Mouse (Mus musculus) cortical plate, adult 2 months (tissue): ENCODE results near the gene Ccm2. TPM values are rescaled to one million over a fixed set of nuclear protein-coding genes. Genes with fewer than 3 reads are reported as not detected.
A peak's percentile ranks its signal among the peaks of the same experiment; 100 is the strongest.

ENCODE experiments used
- H3K27ac ChIP-seq: fragments of 200-500 bp; 2 replicates; pipeline ENCODE4 v1.5.1; 2012; ENCODE audit warnings: low read length, control low read depth, inconsistent platforms; ENCODE audit not compliant: insufficient read depth
- H3K4me1 ChIP-seq: fragments of 200-500 bp; 2 replicates; pipeline ENCODE4 v1.6.1; 2011; ENCODE audit warnings: low read length; ENCODE audit not compliant: control insufficient read depth, insufficient read depth
- H3K4me3 ChIP-seq: fragments of 200-500 bp; 2 replicates; pipeline ENCODE4 v1.5.1; 2011; ENCODE audit warnings: mild to moderate bottlenecking, low read length, control low read depth; ENCODE audit not compliant: insufficient read depth
- CTCF ChIP-seq: fragments of 200-500 bp; IDR thresholded peaks from 2 replicates; pipeline ENCODE4 v1.5.1; 2011; ENCODE audit warnings: mild to moderate bottlenecking, control low read depth, low read length; ENCODE audit not compliant: insufficient read depth; ENCODE audit errors: extremely low read depth
- POLR2A ChIP-seq: fragments of 200-500 bp; IDR thresholded peaks from 2 replicates; pipeline ENCODE4 v1.6.1; 2011; ENCODE audit warnings: mild to moderate bottlenecking, low read length, control low read depth; ENCODE audit not compliant: insufficient read depth; ENCODE audit errors: extremely low read depth
- polyA plus RNA-seq: library from polyadenylated mRNA; depleted of rRNA; stranded (reverse); fragments of >200 nt; gene quantifications from 2 replicates; pipeline ENCODE4 v1.2.3, GENCODE M21; 2012

The Ccm2 gene
- polyA plus RNA-seq, 1 experiment = 106 TPM

DNA sequence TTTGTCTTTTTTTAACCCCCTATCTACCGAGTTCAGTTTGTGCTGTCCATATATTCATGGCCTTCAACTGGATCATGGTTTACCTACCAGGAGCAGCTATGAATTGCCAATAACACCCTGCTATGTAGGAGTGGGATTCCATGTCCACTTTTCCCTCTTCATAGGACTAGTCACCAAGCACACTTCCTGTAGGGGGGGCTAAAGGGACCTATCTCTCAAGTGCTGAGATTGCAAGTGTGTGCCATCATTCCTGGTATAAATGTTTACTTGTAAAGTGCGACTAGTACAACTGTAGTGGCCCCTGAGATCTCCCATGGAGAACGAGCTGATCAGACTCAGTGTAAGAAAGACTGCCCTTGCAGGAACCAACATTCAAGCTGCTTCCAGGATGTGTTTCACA lies 11.5 kb downstream of the Ccm2 start:
- TF ChIP-seq POLR2A (no peak), CTCF (no peak)
- no peak overlapping the region for H3K4me3 ChIP-seq
- H3K4me1 ChIP-seq = no peaks in the 10 kb centered on the region

DNA sequence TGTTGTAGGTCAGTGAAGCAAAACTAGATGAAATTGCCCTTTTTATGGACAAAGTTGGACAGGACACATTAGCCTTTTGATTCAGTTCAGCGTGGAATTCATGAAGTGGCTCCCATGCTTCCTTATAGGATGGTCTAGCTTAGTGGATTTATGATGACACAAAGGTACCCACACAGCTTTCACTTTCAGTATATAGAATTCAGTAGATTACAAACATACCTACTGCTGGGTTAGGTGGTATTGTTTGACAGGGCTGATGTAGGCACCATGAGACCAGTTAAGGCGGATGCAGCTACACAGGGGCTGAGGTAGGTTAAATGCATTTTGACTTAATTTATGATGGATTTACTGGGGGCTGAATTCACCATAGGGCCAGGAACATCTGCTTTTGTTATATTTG lies 13.3 kb downstream of the Ccm2 start:
- Histone ChIP-seq H3K4me1 (no peaks in the 10 kb centered on the region), H3K4me3 (no peak overlapping the region), H3K27ac (no peak overlapping the region)
- TF ChIP-seq POLR2A (no peak), CTCF (no peak)

More for the DNA sequence above, 11.5 kb downstream of the Ccm2 start:
- no peak overlapping the region for H3K27ac ChIP-seq

DNA sequence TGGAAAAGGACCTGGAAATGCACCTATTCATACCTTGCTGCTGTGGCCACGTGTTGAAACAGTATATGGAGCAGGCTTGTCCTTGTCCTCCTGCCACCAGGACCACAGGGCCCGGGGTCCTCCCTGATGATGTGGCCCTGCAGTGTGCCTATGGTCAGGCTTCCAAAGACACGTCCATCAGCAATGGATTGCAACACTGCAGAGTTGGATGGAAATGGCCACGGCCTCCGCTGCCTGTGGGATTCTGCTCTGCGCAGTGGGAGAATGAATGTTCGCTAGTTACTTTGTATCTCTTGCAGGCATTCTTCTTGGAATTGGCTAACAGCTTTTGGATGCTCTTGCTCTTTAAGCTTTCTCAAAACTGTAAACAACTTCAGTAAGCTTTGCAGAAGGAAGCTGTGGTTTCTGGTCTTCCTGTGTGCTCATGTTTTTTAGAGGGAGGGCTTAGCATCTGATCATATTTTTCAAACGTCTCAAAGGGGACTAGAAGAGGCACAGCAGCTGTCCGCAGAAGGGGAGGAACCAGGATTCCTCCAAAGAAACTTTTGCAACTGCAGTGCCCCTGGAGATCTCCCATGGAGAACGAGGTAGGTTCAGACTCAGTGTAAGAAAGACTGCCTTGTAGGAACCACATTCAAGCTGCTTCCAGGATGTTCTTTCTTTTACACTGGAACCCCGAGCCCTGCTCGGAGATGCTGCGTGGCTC lies 14.1 kb downstream of the Ccm2 start:
- no peak overlapping the region for H3K27ac ChIP-seq
- no peak for TF ChIP-seq POLR2A

DNA sequence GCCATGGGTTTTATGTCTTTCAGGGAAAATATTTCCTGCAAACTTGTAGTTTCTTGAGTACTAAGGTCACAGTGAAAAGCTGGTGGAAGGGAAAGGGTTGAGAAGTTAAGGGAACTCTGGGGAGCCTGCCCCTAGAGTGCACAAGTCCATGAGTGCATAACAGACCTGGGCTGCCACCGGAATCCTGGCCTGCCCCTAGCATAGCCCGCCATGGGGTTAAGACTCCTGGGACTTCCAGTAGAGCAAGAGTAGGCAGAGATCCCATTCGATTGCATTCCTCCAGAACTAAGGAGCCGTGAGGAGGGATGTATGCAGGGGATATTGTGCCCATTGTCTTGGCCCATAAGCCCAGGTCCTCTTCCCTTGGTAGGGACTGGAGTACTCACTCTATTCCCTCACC lies 14.8 kb downstream of the Ccm2 start:
- Histone ChIP-seq H3K4me3 (no peak overlapping the region), H3K27ac (no peak overlapping the region), H3K4me1 (no peaks in the 10 kb centered on the region)
- TF ChIP-seq CTCF (no peak), POLR2A (no peak)

More for the DNA sequence above, 14.1 kb downstream of the Ccm2 start:
- H3K4me1 ChIP-seq = no peaks in the 10 kb centered on the region
- H3K4me3 ChIP-seq = no peak overlapping the region

DNA sequence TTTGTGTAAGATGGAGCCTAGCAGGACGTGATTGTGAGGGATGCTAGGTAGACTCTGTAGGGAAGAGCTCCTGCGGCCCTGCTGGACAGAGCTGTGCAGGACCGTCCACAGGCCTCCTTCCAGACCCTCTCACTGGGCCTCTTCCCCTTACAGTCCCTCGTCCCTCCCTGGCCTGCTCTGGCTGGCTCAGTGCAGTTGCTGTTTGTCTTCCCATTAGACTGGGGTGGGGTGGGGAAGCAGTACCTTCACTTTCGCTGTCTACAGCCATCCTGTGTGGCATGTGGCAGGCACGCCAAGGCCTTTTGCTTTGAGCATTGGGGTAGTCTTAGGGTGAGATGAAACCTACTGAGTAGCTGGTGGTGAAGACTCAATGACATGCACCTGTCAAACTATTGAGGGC lies 15.7 kb downstream of the Ccm2 start:
- Histone ChIP-seq H3K27ac (no peak overlapping the region), H3K4me3 (no peak overlapping the region), H3K4me1 (no peaks in the 10 kb centered on the region)
- TF ChIP-seq POLR2A (no peak), CTCF (no peak)

DNA sequence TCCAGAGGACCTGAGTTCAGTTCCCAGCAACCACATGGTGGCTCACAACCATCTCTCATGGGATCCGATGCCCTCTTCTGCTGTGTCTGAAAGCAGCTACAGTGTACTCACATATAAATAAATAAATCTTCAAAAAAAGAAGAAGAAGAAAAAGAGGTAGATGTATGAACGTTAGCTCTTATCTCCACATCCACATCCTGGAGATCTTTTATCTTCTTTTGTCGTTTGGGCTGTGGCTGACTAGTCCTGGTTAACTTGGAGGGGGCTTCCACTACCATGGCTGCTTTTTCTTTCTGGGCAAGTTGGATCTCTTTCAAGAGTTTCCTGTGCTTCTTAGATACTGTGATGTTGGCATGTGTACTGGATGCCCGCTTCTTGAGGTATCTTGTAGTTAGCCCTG lies 16.5 kb downstream of the Ccm2 start:
- Histone ChIP-seq H3K4me3 (no peak overlapping the region), H3K4me1 (no peaks in the 10 kb centered on the region), H3K27ac (no peak overlapping the region)
- TF ChIP-seq POLR2A (no peak), CTCF (no peak)

DNA sequence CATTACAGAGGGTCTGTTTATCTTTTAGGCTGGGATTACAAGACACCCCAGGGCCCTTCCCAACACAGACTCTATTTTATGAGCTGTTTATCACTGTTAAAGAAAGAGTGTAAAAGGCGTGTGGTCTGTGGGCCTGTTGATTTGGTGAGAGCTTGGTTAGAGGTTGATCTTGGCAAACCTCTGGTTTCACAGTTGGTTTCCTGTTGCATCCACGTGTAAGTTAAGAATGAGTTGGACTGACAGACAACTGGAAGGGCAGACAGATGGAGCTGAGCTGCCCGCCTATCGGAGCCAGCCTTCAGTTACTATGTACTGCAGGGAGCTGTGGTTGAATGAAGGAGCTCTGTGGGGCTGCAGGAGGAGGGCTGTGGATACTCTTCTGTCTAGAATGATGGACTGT lies 19.8 kb downstream of the Ccm2 start:
- peaks cover 6% of the 10 kb centered on the region for H3K4me1 ChIP-seq
- no peak for TF ChIP-seq CTCF
- no peak for TF ChIP-seq POLR2A
- H3K27ac ChIP-seq = no peak overlapping the region
- H3K4me3 ChIP-seq = no peak overlapping the region

DNA sequence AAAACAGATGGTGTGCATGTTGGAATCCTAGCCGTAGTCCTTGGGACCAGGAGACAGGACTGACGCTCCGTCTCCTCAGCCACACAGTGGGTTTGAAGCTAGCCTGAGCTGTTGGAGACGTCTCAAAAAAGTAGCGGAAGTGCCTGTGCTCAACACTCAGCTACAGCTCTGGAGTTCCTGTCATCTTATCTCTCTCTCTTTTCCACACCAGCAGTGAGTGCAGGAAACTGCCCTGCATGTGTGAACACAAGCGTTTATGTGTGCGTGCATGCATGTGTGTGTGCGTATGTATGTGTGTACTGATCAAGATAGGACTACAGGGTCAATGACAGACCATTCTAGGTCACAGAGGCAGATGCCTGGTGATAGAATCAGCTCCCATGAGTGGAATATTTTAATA lies 21.3 kb downstream of the Ccm2 start:
- H3K27ac ChIP-seq = no peak overlapping the region
- TF ChIP-seq CTCF (no peak), POLR2A (no peak)

DNA sequence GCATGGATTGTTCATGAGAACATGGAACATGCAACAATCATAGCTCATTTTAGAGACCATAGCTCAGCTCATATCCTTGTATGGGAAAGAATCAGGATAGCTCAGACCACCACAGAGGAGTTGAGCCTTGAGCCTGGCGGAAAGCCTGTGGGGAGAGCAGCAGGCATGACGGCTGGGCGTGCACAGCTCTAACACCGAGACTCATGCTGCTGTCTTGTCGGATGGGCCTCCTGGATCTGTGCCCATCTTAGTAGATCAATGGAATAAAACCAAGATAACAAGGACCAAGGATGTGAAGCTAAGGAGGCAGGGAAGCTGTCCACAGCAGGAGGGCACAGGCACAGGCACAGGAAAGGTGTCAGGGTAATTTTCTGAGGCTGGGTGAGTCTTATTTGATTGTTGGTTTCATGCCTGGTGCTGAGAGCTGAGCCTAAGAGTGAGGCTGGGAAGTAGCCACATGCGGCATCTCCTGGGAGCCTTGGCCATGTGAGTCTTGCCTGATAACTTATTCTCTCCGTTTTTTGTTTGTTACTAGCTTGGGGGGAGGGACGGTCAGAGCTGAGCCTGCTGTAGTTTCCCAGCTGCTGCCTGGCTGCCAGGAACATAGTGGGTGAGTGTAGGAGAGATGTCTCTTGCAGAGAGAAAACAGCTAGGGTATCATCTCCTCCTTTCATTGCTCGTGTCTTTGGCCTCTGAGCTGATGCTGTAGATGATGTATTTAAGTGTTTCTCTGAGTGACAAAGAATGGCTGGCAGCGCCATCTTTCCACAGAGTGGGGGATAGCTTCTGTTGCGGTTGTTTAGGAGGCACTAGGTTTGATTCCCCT lies 22.1 kb downstream of the Ccm2 start:
- TF ChIP-seq CTCF (peak; percentile 47), POLR2A (0 out of 2 replicates have a peak, but pooled peaks have one; percentile 6)
- H3K4me3 ChIP-seq = no peak overlapping the region
- H3K27ac ChIP-seq = peak overlapping the region; percentile 25

More for the DNA sequence above, 21.3 kb downstream of the Ccm2 start:
- peaks cover 6% of the 10 kb centered on the region for H3K4me1 ChIP-seq
- H3K4me3 ChIP-seq = no peak overlapping the region

DNA sequence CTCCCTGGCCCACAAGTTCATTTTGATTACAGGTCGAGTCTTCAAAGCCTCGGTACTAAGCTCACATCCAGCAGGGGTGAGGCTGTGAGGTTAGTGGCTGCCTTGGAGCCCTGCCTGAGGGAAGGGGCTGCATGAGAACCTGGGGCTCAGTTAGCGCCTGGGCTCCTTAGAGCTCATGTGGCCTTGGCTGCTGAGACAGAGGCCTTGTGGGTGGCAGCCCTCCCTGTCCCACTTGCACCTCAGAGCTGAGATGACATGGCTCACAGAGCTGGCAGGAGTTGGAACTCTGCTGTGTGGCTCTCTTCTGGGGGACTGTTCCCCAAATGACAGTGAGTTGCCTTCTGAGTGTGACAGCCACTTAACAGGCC lies 22.7 kb downstream of the Ccm2 start:
- peaks cover 6% of the 10 kb centered on the region for H3K4me1 ChIP-seq
- no peak overlapping the region for H3K4me3 ChIP-seq
- TF ChIP-seq CTCF = no peak
- no peak for TF ChIP-seq POLR2A
- no peak overlapping the region; the same call in 1 of the 2 replicates for H3K27ac ChIP-seq

More for the DNA sequence above, 22.1 kb downstream of the Ccm2 start:
- peaks cover 6% of the 10 kb centered on the region for H3K4me1 ChIP-seq
